Mouse (Mus musculus) forebrain, embryonic 12.5 days (tissue): ENCODE measurements around the gene H2-K1. TPM values are rescaled to one million over a fixed set of nuclear protein-coding genes. Genes with fewer than 3 reads are reported as not detected.
A peak's percentile ranks its signal among the peaks of the same experiment; 100 is the strongest.

Experiments
- ATAC-seq: fragments of 200-750 bp; cut with Nextera tagmentation; 2 replicates; pipeline ENCODE4 v1.8.0; 2017; ENCODE audit warnings: moderate TSS enrichment; ENCODE audit not compliant: low FRiP score
- H3K27ac ChIP-seq: fragments of 300-500 bp; sonication (generic); 2 replicates; pipeline ENCODE4 v1.5.1; 2016; ENCODE audit warnings: mild to moderate bottlenecking
- H3K27me3 ChIP-seq: fragments of 300-500 bp; sonication (generic); 2 replicates; pipeline ENCODE4 v1.6.1; 2016; ENCODE audit warnings: mild to moderate bottlenecking
- H3K36me3 ChIP-seq: fragments of 300-500 bp; sonication (generic); replicated peaks from 2 replicates; pipeline ENCODE4 v1.6.1; 2016; ENCODE audit warnings: mild to moderate bottlenecking
- H3K4me1 ChIP-seq: fragments of 300-500 bp; sonication (generic); 2 replicates; pipeline ENCODE4 v1.6.1; 2016
- H3K4me2 ChIP-seq: fragments of 300-500 bp; sonication (generic); 2 replicates; pipeline ENCODE4 v1.6.1; 2016; ENCODE audit warnings: mild to moderate bottlenecking, moderate library complexity
- H3K4me3 ChIP-seq: fragments of 300-500 bp; sonication (generic); replicated peaks from 2 replicates; pipeline ENCODE4 v1.5.1; 2016; ENCODE audit warnings: mild to moderate bottlenecking
- H3K9ac ChIP-seq: fragments of 300-500 bp; sonication (generic); 2 replicates; pipeline ENCODE4 v1.6.1; 2016; ENCODE audit warnings: mild to moderate bottlenecking
- H3K9me3 ChIP-seq: fragments of 300-500 bp; sonication (generic); 2 replicates; pipeline ENCODE4 v1.6.1; 2016
- WGBS: fragments of 180-500 bp; shearing (Covaris S2); methylation state at CpG from one replicate; pipeline ENCODE4 v1.1.7; 2016; 5-methylcytosine and 5-hydroxymethylcytosine counted together
- microRNA counts: library from miRNA; unstranded; fragments of <30 nt; microRNA quantifications from one replicate; lab custom pipeline; 2017
- microRNA-seq: library from miRNA; unstranded; fragments of <30 nt; microRNA quantifications from one replicate; pipeline ENCODE4, GENCODE M21; 2017
- polyA plus RNA-seq: library from polyadenylated mRNA; unstranded; fragments of >200 nt; fragmentation: Nextera tagmentation; extraction: Ambion mirVana; gene quantifications from 2 replicates; pipeline ENCODE4 v1.2.1, GENCODE M21; 2016

Gene H2-K1
- polyA plus RNA-seq, 1 experiment from 2014 or later: 28.2 TPM

GRCm38 (mm10) chr17:33948905-33949537, 51.1 kb downstream of the H2-K1 start:
- 90% methylated on average over 19 of the region's 19 CpGs for WGBS
- Histone ChIP-seq H3K4me1 (peaks cover 51% of the 10 kb centered on the region), H3K27me3 (no peaks in the 10 kb centered on the region), H3K27ac (no peak overlapping the region), H3K9ac (no peak overlapping the region), H3K9me3 (no peaks in the 10 kb centered on the region), H3K4me2 (no peak overlapping the region), H3K36me3 (peaks cover 77% of the 10 kb centered on the region), H3K4me3 (no peak overlapping the region)
- ATAC-seq: no peak

- Histone ChIP-seq H3K4me2 (no peak overlapping the region), H3K36me3 (peaks cover 77% of the 10 kb centered on the region), H3K4me1 (peaks cover 44% of the 10 kb centered on the region), H3K4me3 (no peak overlapping the region), H3K9me3 (no peaks in the 10 kb centered on the region), H3K9ac (no peak overlapping the region), H3K27ac (no peak overlapping the region), H3K27me3 (no peaks in the 10 kb centered on the region)
- 91% methylated on average over 22 of the region's 22 CpGs for WGBS
- ATAC-seq: no peak
Observed at GRCm38 (mm10) chr17:33948090-33948904, 51.9 kb downstream of the H2-K1 start.

GRCm38 (mm10) chr17:33947430-33948089, 52.6 kb downstream of the H2-K1 start:
- H3K4me3 ChIP-seq: no peak overlapping the region
- peaks cover 74% of the 10 kb centered on the region for H3K36me3 ChIP-seq

More at GRCm38 (mm10) chr17:33947430-33948089, 52.6 kb downstream of the H2-K1 start:
- ATAC-seq: no peak
- no peak overlapping the region for H3K27ac ChIP-seq
- H3K9ac ChIP-seq: no peak overlapping the region
- no peaks in the 10 kb centered on the region for H3K27me3 ChIP-seq
- no peak overlapping the region for H3K4me2 ChIP-seq
- no peaks in the 10 kb centered on the region for H3K9me3 ChIP-seq
- WGBS: 92% methylated on average over 10 of the region's 10 CpGs
- peaks cover 37% of the 10 kb centered on the region for H3K4me1 ChIP-seq

MicroRNAs within 50 kb of the gene (microRNA counts, 519-probe panel; counts per million panel counts)
- 2,532 counts per million, percentile 17 among the panel's probes with 10 or more counts for microRNA mmu-miR-219 (lab: Ali Mortazavi, UCI)

Small RNAs within 50 kb of the gene (microRNA-seq; reads per million reads assigned to microRNA genes)
- gene Mir219a-1: 2.9 reads per million, percentile 6 among the genes with 10 or more reads in this experiment
- gene Mir219c: not detected

Other genes starting within 250 kb of the H2-K1 start
- gene Rab11b, start 239.8 kb downstream of the H2-K1 start, polyA plus RNA-seq: 377 and 388 TPM in 2 replicates
- 11.4 and 13.3 TPM in 2 replicates for gene Angptl4, start 218.5 kb downstream of the H2-K1 start, polyA plus RNA-seq
- gene Kank3, start 189.8 kb downstream of the H2-K1 start, polyA plus RNA-seq: 27.3 and 27.8 TPM in 2 replicates
- gene Rps28, start 175.8 kb downstream of the H2-K1 start, polyA plus RNA-seq: 686 and 713 TPM in 2 replicates
- 371 and 397 TPM in 2 replicates for gene Ndufa7, start 175.8 kb downstream of the H2-K1 start, polyA plus RNA-seq
- 54.7 and 55.1 TPM in 2 replicates for gene Cd320, start 157.3 kb downstream of the H2-K1 start, polyA plus RNA-seq
- not detected in 2 replicates for gene Gm7029, start 126.5 kb downstream of the H2-K1 start, polyA plus RNA-seq
- 5.4 and 7.4 TPM in 2 replicates for gene Kifc1, start 109.7 kb downstream of the H2-K1 start, polyA plus RNA-seq
- gene Platr17, start 95.2 kb downstream of the H2-K1 start, polyA plus RNA-seq: not detected in 2 replicates
- gene Daxx, start 90.9 kb downstream of the H2-K1 start, polyA plus RNA-seq: 67.9 and 68.2 TPM in 2 replicates
- gene Tapbp, start 84.4 kb downstream of the H2-K1 start, polyA plus RNA-seq: 16.1 and 19.5 TPM in 2 replicates
- 23.1 and 23.5 TPM in 2 replicates for gene Zbtb22, start 84.4 kb downstream of the H2-K1 start, polyA plus RNA-seq
- 53.7 and 55.9 TPM in 2 replicates for gene Rgl2, start 70.8 kb downstream of the H2-K1 start, polyA plus RNA-seq
- gene Pfdn6, start 60.0 kb downstream of the H2-K1 start, polyA plus RNA-seq: 198 and 201 TPM in 2 replicates
- 40.1 and 41.9 TPM in 2 replicates for gene Wdr46, start 59.7 kb downstream of the H2-K1 start, polyA plus RNA-seq
- gene B3galt4, start 48.9 kb downstream of the H2-K1 start, polyA plus RNA-seq: 5.0 and 7.1 TPM in 2 replicates
- 58.4 and 63.5 TPM in 2 replicates for gene Vps52, start 44.5 kb downstream of the H2-K1 start, polyA plus RNA-seq
- gene Rps18, start 44.3 kb downstream of the H2-K1 start, polyA plus RNA-seq: 934 and 1,034 TPM in 2 replicates
- 19.1 and 23.6 TPM in 2 replicates for gene Ring1, start 24.3 kb upstream of the H2-K1 start, polyA plus RNA-seq
- 92.8 and 103 TPM in 2 replicates for gene H2-Ke6, start 27.7 kb upstream of the H2-K1 start, polyA plus RNA-seq
- 160 and 166 TPM in 2 replicates for gene Slc39a7, start 31.3 kb upstream of the H2-K1 start, polyA plus RNA-seq
- 54.8 and 59.5 TPM in 2 replicates for gene Rxrb, start 31.5 kb upstream of the H2-K1 start, polyA plus RNA-seq
- 1.4 and 2.5 TPM in 2 replicates for gene Col11a2, start 39.1 kb upstream of the H2-K1 start, polyA plus RNA-seq
- gene H2-Oa, start 92.0 kb upstream of the H2-K1 start, polyA plus RNA-seq: 0.27 and 0.41 TPM in 2 replicates
- gene H2-DMa, start 119.2 kb upstream of the H2-K1 start, polyA plus RNA-seq: 9.1 and 9.6 TPM in 2 replicates
- gene Brd2, start 122.3 kb upstream of the H2-K1 start, polyA plus RNA-seq: 138 and 146 TPM in 2 replicates
- not detected in 2 replicates for gene H2-DMb2, start 143.0 kb upstream of the H2-K1 start, polyA plus RNA-seq
- gene H2-DMb1, start 152.7 kb upstream of the H2-K1 start, polyA plus RNA-seq: 0.38 and 0.69 TPM in 2 replicates
- 1.3 and 2.2 TPM in 2 replicates for gene Tap1, start 187.2 kb upstream of the H2-K1 start, polyA plus RNA-seq
- 0.78 and 1.1 TPM in 2 replicates for gene Psmb9, start 187.4 kb upstream of the H2-K1 start, polyA plus RNA-seq
- 0.53 and 1.7 TPM in 2 replicates for gene Psmb8, start 197.4 kb upstream of the H2-K1 start, polyA plus RNA-seq
- 0.47 and 1.1 TPM in 2 replicates for gene Tap2, start 203.2 kb upstream of the H2-K1 start, polyA plus RNA-seq
- gene H2-Ob, start 238.6 kb upstream of the H2-K1 start, polyA plus RNA-seq: not detected in 2 replicates